Mouse (Mus musculus) layer of hippocampus, adult 18-20 months (tissue): Measurements from ENCODE around the gene Riiad1. TPM values are rescaled to one million over a fixed set of nuclear protein-coding genes. Genes with fewer than 3 reads are reported as not detected.

Source experiments
- DNase-seq, 2 experiments: peaks; one replicate each; pipeline ENCODE4 v3.0.0; 2022; ENCODE audit warnings: low spot score in 2 of 2
- long read RNA-seq: library from polyadenylated mRNA; stranded (forward); transcript quantifications from one replicate; pipeline ENCODE4 v2.0.0, GENCODE M21; 2021
- total RNA-seq, 2 experiments: library from RNA; stranded (reverse); gene quantifications; 2 replicates each; pipeline ENCODE4 v1.2.3; 2021

Gene Riiad1
- total RNA-seq = 1 to 10 TPM; 6.5 to 9.6 TPM
- long read RNA-seq, partial matches to known transcripts = 8 of 8 reads
- long read RNA-seq, other reads (novel, unspliced or antisense) = 0 of 8 reads

DNA sequence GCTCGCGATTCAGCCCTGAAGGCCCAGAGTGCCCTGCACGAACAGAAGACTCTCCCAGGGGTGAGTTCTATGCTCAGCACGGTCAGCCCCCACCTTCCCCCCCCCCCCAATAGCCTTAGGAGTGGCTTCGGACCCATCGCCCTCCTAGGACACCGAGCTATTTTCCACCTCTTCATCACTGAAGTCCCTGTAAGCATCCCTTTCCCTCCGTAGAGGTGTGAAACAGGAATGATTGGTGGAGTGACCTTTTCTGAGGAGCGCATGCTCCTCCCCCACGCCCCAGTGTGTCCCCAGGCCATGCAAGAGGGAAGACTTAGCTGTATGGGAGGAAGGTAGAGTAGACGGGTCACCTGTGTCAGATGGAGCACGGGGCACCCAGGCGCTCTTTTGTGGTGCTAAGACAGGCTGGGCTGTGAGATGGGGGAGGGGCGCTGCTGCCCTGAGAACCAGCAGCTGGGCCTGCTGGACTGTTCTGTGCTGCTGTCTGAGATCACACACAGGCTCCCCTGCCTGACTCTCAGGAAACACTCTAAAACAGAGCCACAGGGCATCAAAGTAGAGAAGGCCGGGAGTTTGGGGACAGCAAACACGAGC is at the start of gene Riiad1:
Gene Riiad1 (minus strand): TSS at position 51 of the 594 bp plus-strand sequence.
- DNase-seq = peak in 1 of 2 experiments; percentile 21

DNA sequence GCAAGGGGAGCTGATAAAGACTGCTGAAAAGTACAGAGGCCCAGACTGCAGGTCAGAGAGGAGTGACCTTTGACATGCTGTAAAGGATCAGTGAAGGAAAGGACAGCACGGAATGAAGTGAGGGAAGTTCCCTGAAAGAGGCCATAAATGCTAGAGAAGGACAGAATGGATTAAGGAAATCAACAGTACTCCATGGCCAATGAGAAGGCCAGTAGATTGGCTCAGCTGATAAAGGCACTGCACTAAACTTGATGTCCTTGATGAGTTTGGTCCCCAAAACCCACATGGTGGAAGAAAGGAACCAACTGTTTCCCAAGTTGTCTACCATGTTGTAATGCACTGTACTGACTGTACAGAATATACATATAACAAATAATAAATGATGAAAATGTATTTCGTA is 46.6 kb upstream of the Riiad1 start:
- no peak for DNase-seq

DNA sequence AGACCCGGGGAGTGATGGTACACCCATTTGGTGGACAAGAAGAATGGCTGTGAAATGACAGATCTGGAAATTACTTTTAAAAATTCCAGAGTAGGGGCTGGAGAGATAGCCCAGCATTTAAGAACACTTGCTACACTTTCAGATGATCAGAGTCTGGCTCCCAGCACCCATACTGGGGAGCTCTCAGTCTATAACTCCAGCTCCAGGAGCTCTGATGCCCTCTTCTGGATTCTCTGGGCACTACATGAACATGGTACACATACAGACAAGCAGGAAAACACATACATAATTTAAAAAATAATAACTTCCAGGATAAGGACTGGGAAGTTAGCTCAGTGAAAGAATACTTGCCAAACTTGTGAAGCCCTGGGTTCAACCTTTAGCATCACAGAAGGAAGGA is 26.5 kb upstream of the Riiad1 start:
- no peak for DNase-seq

DNA sequence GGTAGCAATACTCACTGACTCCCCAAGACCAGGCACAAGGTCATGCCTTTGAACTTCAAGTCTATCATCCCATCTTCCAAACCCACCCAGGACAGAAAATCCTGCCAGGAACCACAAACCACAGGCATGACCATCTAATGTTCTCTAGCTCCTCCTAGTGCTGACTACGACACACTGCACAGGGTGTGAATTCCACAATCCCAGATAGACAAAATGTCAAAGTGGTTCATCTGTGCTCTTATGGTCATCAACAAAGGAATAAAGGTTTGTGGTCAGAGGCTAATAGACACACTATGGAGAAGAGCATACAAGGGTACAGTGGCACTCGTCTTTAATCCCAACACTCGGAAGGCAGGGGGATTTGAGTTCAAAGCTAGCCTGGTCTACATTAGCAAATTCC is 22.1 kb upstream of the Riiad1 start:
- peak in 1 of 2 experiments; percentile 35 for DNase-seq

DNA sequence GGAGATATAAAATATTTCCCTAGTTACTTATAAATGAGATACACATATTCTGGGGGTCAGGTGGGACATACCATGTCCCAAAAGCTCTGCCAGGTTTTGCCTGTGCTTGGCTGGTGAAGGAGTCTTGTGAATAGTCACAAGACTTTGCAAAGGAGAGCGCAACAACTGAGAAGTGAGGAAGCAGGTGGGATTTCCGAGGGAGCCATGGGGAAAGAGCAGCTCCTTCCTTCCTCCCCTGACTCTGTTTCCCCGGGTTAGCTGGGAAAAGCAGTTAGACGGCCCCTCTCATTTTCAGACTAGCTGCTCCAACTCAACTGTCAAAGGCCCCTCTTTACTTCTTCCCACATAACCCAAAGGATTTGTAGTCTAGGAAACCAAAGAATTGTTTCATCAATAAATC is 17.0 kb upstream of the Riiad1 start:
- DNase-seq = no peak

DNA sequence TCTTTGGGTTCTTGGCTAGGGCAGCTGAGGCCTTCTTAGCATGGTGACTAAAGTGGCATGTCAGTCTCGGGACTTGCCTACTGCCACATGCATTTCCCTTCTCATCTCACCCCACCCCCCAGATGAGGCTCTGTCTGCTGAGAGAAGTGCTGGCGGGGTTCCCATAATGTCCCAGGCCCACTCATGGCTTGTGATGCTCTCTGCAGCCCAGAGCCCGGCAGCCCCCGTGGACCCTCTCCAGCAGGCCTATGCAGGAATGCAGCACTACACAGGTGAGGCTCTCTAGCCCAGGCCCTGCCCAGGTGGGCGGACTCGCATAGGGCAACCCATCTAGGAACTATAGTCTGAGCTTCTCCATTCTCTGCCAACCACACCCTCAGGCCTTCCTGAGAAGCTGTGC is 7.4 kb upstream of the Riiad1 start:
- peak in 1 of 2 experiments; percentile 48 for DNase-seq

DNA sequence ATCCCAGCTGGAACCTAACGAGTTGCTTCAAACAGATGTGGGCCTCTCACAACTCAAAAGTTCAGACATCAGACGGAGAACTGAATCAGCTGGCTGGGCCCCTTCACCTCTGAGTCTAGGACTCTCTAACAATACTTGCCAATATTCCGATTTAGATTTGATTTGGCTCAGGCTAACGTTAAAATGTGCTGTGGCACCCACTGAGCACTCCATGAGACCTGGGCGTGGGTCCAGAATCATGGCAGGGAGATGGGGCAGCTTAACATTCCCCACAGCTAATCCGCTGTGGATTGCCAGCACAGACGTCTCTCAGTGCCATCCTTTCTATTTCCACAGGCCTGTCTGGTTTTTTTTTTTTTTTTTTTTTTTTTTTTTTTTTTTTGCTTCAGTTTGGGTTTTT is 5.8 kb upstream of the Riiad1 start:
- DNase-seq = peak in 1 of 2 experiments; percentile 63

DNA sequence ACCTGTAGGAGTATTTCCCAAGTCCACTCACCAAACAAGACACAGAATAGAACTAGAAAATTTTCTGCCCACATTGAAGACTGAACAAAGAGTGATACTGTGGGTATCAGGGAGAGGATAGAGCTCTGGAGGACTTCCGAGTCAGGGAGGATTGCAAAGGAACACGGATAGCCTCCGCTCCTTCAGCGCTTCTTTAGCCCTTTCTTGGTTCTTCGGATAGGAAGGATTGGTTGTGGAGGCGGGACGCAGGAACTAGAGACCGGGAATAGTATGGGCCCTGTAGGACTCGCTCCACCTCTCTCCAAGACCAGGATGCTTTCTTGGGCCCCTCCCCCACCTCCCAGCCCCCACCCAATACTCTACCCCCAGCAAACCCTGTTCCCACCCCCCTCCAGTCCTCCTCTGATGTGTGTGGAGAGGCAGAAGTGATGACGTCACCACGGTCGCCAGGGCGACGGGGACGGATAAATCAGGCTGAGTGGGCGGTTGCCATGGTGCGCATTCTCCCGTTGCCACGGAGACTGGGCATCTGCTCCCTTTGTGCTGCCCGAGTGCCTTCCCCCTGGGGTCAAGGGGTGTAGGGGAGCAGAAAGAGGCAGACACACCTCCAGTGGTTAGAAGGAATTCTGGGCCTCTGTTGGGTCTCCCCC is 3.8 kb upstream of the Riiad1 start:
- DNase-seq = peak; percentile 96 to 98

DNA sequence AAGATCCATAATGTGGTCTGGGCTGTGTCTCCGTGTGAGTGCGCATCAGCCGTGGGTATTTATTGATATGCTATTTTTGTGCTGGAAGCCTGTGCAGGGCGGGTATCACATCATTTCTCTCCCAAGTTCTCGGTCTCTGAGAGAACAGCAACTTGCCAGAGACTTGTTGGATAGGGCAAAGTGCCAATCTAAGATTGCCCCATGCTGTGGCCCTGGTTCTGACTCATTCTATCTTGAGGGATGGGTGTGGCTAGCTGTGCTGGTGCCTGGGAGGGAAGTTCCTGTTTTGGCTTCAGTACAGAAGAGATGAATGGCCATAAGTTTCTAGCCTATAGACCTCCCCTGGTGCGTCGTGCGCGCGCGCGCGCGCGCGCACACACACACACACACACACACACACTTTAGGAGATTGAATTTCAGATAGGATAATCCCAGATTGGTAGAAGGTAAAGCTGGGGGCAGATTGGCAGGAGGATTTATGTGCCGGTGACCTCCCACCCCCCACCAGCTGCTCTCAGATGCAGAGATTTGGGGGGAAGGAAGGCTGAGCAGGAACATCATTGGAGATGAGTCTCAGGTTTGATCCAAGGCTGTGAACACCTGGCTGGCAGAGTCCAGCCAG is 2.7 kb upstream of the Riiad1 start:
- DNase-seq = peak in 1 of 2 experiments; percentile 33

DNA sequence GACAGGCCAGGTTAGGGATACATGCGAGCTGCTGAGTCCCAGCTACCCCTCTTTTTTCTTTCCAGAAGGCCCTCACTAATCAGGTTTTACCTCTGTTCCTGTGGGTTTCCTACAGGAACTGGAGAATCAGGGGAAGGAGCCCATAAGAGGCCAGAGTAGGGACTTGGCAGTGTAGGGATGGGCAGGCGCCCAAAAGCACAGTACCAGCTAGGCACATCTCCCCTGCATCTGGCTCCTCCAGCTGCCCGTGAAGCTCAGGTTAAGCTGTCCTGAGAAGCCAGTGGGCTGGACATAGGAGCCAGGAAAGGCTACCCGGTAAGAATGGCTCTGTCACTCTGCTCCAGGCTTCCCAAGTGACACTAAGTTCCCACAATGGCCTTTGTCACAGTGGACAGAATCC is 1.3 kb upstream of the Riiad1 start:
- no peak for DNase-seq

DNA sequence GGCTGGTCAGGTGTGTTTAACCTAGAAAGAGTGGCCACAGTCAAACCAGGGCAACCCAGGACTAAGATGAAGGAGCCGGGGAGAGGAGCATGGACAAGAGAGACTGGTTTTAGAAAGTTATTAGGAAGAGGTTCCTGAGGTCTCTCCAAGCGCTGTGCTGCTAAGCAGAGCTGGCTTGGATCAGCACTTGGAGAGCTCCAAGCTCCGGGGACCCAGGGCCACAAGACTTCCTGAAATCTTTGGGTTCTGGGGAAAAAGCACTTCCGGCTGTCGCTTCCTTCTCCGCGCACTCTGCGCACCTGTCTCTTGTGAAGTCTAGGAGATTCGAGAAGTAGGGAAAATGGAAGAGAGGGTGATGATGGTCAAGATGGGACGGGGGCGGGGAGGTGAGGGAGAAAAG is 577 bp downstream of the Riiad1 start:
- DNase-seq = peak in 1 of 2 experiments; percentile 22

DNA sequence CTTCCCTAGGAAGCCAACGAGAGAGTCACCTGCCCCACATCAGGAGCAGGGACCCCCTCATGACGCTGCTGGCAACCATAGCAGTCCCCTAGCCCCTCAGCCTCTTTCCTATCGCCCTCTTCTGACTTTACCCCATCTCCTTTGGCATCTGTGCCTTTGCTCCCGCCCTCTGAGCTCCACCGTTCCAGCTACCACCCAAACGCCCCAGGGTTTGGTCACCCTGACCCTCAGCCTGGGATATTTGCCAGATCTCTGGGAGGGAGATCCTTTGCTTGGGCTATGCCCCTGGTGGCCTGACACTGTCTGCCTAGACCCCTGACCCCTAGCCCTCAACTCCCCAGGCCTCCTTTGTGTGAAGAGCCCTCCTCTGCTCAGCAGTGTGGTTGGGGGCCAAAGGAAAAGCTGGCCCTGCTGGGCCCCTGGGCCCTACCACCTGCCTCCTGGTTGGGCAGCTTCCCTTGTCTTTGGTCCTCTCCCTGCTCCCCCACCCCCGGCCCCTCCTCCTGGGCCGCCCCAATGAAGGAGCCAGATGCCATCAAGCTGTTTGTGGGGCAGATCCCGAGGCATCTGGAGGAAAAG is 1.5 kb downstream of the Riiad1 start:
- no peak for DNase-seq

DNA sequence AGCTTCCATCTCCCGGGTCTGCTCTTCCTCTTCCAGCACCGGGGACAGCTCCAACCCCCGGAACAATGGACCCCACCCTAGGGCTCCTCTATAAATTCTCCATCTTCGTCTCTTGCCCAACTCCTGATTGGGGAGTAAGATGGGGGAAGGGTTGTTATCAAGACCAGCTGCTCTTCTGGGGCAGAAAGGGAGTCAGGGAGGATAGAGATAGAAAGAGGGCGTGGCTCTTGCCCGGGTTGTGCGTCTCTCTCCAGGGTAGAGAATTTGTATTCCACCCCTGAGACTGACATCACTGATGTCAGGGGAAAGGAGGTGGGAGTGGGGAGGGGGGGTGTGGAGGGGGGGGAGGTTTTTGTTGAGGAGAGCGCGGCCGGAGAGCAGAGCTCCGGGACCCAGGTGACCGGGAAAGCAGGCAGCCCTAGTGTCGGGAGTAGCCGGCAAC is 2.1 kb downstream of the Riiad1 start, which contains the start of gene Celf3:
Gene Celf3 (plus strand): TSS at position 315 of the 442 bp plus-strand sequence.
- peak; percentile 76 to 87 for DNase-seq

DNA sequence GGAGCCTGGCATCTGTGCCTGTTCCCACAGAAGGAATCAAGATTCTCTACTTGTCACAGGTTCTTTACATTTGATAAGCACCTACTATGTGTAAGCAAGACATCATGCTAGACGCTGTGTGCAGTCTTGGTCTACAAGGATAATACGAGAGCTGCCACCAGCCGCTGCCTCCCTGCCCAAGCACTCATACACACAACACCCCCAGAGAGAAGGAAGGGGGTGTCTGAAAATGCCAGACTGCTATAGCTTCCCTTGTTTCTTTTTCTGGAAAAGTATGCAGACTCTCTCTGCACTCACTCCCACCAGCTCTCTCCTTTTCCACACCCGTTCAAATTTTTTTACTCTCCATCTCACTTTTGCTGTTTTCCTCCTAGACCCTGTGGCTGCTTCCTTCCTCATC is 2.7 kb downstream of the Riiad1 start:
- peak in 1 of 2 experiments; percentile 71 for DNase-seq

DNA sequence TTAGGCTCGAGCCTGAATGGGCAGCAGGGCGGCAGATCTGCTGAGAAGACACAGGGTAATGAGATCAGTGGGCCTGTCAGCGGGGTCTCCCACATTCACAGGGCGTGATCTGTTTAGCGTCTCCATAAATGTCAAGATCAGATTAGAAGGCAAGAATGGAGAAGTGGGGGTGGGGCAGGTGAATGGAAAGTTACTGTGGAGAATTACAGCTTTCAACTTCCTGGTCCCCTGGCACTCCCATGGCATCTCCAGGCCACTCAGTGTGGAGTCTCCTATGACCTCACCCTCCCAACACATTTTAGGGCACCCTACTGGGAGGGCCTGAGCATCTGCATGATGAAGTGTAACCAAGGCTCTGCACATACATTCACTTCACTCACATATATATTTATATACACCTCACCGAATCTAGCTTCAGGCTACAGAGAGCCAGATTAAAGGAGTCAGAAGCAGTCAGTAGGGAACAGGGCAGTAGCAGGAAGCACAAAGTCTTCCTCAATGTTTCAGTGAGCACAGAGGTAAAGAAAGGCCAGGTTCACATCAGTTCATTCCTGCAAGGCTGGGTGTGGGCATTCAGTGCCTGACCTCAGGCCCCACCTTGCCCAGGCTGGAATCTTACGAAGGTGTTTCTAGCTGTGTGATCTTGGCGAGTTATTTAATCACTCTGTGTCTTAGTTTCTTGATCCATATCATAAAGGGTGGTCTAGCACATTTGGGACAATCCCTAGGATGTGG is 3.7 kb downstream of the Riiad1 start:
- DNase-seq = no peak

DNA sequence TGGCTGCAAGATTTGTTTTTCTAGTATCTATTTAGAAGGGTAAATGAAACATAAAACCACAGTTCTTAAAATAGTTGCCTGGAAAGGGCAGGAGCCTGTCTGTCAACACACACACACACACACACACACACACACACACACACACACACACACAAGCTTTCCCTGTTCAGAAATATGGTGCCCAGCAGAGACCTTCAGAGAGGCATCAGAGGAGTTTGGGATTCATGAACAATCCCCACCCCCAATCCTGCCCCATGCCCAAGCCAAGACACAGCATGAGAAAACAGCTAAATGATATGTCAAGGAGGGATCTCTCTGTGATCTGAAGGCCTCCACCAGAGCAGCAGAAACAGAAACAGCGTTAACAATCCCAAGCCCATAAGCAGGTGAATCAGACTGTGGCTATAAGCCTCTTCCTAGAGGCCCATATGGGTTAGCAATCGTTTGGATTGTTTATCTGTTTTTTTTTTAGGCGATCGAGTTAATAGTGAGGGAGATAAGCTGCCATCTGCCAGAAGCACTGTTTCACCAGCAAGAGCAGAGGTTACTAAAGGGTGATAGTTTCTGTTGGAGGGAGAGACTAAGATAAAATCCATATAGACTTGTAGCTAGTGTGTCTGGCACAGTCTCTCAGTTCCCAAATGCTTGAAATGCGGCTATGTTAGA is 6.4 kb downstream of the Riiad1 start:
- DNase-seq = no peak

DNA sequence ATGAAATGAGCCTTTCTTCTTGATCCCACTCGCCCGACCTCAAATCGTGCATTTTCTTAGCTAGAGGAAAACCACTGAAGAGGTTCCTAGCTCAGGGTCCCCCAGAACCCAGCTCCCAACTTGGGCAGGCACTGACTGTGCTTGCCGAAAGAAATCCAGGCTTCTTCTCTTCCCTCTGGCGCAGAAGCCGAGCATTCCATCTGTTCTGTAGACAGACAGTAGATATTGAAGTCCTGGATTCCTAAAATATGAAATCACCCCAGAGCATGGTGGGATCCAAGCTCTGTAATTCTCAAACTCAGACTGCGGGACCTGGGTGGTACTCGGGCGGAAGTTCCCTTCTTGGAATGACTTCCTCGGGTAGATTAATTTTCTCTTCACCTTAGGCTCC is 7.0 kb downstream of the Riiad1 start:
- no peak for DNase-seq

DNA sequence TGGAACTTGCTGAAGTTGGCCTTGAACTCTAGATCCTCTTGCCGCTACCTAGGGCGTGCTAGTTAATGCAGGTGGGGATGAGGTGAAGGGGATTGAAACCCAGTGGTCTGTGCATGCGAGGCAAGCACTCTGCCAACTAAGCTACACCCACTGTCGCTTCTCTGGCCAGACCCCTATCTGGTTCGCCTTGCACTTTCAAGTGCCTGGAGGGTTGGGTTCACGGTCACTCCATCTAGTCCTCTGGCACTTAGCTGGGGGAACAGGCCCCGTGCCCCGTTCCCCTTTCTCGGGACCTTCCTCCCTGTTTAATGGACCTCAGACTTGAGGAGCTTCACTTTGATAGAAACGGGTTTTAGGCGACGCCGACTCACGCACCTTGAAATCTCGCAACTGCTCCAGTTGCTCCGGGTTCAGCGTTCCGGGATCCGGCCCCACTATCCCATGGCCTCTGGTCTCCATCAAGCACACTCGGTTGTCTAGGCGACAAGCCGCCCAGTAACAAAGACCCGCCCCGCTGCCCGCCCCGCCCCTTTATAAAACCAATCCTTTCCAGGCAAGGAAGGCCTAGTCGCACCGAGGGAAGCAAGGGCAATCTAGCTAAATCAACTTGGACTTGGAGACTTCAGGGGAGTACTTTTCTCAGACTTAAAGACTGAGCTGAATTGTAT is 7.6 kb downstream of the Riiad1 start:
- peak in 1 of 2 experiments; percentile 56 for DNase-seq

DNA sequence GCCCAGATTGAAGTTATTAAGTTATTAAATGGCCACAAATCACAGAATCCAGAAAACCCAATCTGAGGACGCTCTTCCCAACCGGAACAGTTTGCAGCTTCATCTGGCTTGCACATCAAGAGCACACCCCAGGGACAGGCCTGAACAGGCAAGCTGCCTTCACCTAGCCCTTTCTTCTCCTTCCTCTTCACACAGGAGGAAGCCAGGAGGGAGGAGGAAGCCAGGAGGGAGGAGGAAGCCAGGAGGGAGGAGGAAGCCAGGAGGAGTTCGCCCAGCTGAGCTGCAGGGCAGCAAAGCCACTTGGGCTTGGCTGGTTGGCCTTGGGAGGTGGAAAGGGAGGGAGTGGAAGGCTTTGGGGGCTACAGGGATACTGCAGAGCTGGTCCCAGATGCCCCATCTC is 11.2 kb downstream of the Riiad1 start:
- no peak for DNase-seq
